Mouse (Mus musculus) kidney, adult 2 months (tissue): Measurements from ENCODE around the gene Hoxa11. TPM values are rescaled to one million over a fixed set of nuclear protein-coding genes. Genes with fewer than 3 reads are reported as not detected.

Source experiments
- DNase-seq: peaks from one replicate; pipeline ENCODE4 v3.0.0; 2021
- H3K27ac ChIP-seq: fragments of 200-500 bp; 2 replicates; pipeline ENCODE4 v1.5.1; 2012; ENCODE audit warnings: low read depth, low read length, control low read depth, inconsistent platforms; ENCODE audit not compliant: insufficient read depth
- H3K27me3 ChIP-seq: fragments of 200-500 bp; replicated peaks from 2 replicates; pipeline ENCODE4 v1.6.1; 2012; ENCODE audit warnings: mild to moderate bottlenecking, moderate library complexity, low read length, inconsistent platforms; ENCODE audit not compliant: control insufficient read depth, insufficient read depth
- H3K36me3 ChIP-seq: fragments of 200-500 bp; 2 replicates; pipeline ENCODE4 v1.6.1; 2012; ENCODE audit warnings: mild to moderate bottlenecking, moderate library complexity, low read length, inconsistent platforms; ENCODE audit not compliant: control insufficient read depth, insufficient read depth
- H3K4me1 ChIP-seq: fragments of 200-500 bp; 2 replicates; pipeline ENCODE4 v1.6.1; 2011; ENCODE audit warnings: low read length; ENCODE audit not compliant: control insufficient read depth, insufficient read depth
- H3K4me3 ChIP-seq: fragments of 200-500 bp; 2 replicates; pipeline ENCODE4 v1.5.1; 2011; ENCODE audit warnings: mild to moderate bottlenecking, low read depth, low read length, control low read depth; ENCODE audit not compliant: insufficient read depth
- CTCF ChIP-seq: fragments of 200-500 bp; conservative IDR thresholded peaks from 2 replicates; pipeline ENCODE4 v1.5.1; 2011; ENCODE audit warnings: low read depth, mild to moderate bottlenecking, control low read depth, low read length, moderate library complexity, mixed read lengths; ENCODE audit not compliant: insufficient read depth, insufficient read length
- POLR2A ChIP-seq: fragments of 200-500 bp; IDR thresholded peaks from one replicate; pipeline ENCODE4 v1.6.1; 2011; ENCODE audit warnings: low read depth, low read length, control low read depth
- WGBS: fragments of 180-500 bp; shearing (Covaris S2); methylation state at CpG from one replicate; pipeline ENCODE4 v1.1.7; 2018; 5-methylcytosine and 5-hydroxymethylcytosine counted together
- polyA plus RNA-seq: library from polyadenylated mRNA; depleted of rRNA; stranded (reverse); fragments of >200 nt; gene quantifications from 2 replicates; pipeline ENCODE4 v1.2.3, GENCODE M21; 2012

The Hoxa11 gene
- polyA plus RNA-seq, 1 experiment = 3.7 TPM

- no peak for TF ChIP-seq POLR2A
- TF ChIP-seq CTCF = no peak
- no peaks in the 10 kb centered on the region for H3K4me1 ChIP-seq
- no peaks in the 10 kb centered on the region for H3K36me3 ChIP-seq
- 14% methylated on average over 5 of the region's 5 CpGs for WGBS
- no peak overlapping the region for H3K27ac ChIP-seq
- no peak for DNase-seq
- H3K27me3 ChIP-seq = peaks cover 40% of the 10 kb centered on the region
- H3K4me3 ChIP-seq = no peak overlapping the region
These were observed 18.6 kb upstream of the Hoxa11 start for GRCm38 (mm10) chr6:52264106-52264790.

- DNase-seq = no peak
- Histone ChIP-seq H3K4me3 (no peak overlapping the region), H3K27me3 (peaks cover 36% of the 10 kb centered on the region), H3K4me1 (no peaks in the 10 kb centered on the region), H3K36me3 (no peaks in the 10 kb centered on the region), H3K27ac (no peak overlapping the region)
- no peak for TF ChIP-seq POLR2A
- no peak for TF ChIP-seq CTCF
- 13% methylated on average over 6 of the region's 6 CpGs for WGBS
These were observed 17.6 kb upstream of the Hoxa11 start for GRCm38 (mm10) chr6:52263321-52263585.

GRCm38 (mm10) chr6:52262463-52263320, 17.1 kb upstream of the Hoxa11 start:
- Histone ChIP-seq H3K27me3 (peaks cover 34% of the 10 kb centered on the region), H3K4me3 (no peak overlapping the region), H3K27ac (no peak overlapping the region), H3K4me1 (no peaks in the 10 kb centered on the region), H3K36me3 (no peaks in the 10 kb centered on the region)
- 11% methylated on average over 24 of the region's 24 CpGs for WGBS
- no peak for TF ChIP-seq CTCF
- TF ChIP-seq POLR2A = no peak
- DNase-seq = peak; percentile 16

GRCm38 (mm10) chr6:52261751-52262462, 16.3 kb upstream of the Hoxa11 start:
- TF ChIP-seq CTCF (no peak), POLR2A (no peak)
- no peak overlapping the region for H3K27ac ChIP-seq
- peaks cover 33% of the 10 kb centered on the region for H3K27me3 ChIP-seq
- DNase-seq = peak; percentile 22
- H3K36me3 ChIP-seq = no peaks in the 10 kb centered on the region
- H3K4me3 ChIP-seq = no peak overlapping the region
- H3K4me1 ChIP-seq = no peaks in the 10 kb centered on the region
- WGBS = 9% methylated on average over 9 of the region's 9 CpGs

- no peak for DNase-seq
- H3K27me3 ChIP-seq = peaks cover 32% of the 10 kb centered on the region
These were observed 15.3 kb upstream of the Hoxa11 start, which contains the start of gene Hoxa13 for GRCm38 (mm10) chr6:52260654-52261575. Gene Hoxa13, minus strand, starts transcription at chr6:52260880.

GRCm38 (mm10) chr6:52259811-52260261, 14.2 kb upstream of the Hoxa11 start:
- peaks cover 29% of the 10 kb centered on the region for H3K27me3 ChIP-seq
- no peak overlapping the region for H3K4me3 ChIP-seq
- H3K4me1 ChIP-seq = no peaks in the 10 kb centered on the region
- peak; percentile 26 for DNase-seq
- TF ChIP-seq POLR2A = no peak
- TF ChIP-seq CTCF = no peak
- no peak overlapping the region for H3K27ac ChIP-seq
- no peaks in the 10 kb centered on the region for H3K36me3 ChIP-seq
- 3% methylated on average over 39 of the region's 39 CpGs for WGBS

More at GRCm38 (mm10) chr6:52260654-52261575, 15.3 kb upstream of the Hoxa11 start, which contains the start of gene Hoxa13:
- no peaks in the 10 kb centered on the region for H3K4me1 ChIP-seq
- no peak within 1 kb of the TSS for H3K4me3 ChIP-seq
- H3K36me3 ChIP-seq = no peaks in the 10 kb centered on the region
- H3K27ac ChIP-seq = no peak within 1 kb of the TSS
- WGBS = 2% methylated on average over 61 of the region's 72 CpGs
- TF ChIP-seq POLR2A (no peak), CTCF (no peak)
